Mouse (Mus musculus) testis, postnatal 10 days (tissue): ENCODE results near the gene Dok3.
A peak's percentile ranks its signal among the peaks of the same experiment; 100 is the strongest.

Experiments used
- DNase-seq: peaks from one replicate; pipeline ENCODE4 v3.0.0; 2021; ENCODE audit warnings: low spot score

Dok3 gene

GRCm38 (mm10) chr13:55540933-55541332, 11.8 kb upstream of the Dok3 start:
- no peak for DNase-seq

DNA sequence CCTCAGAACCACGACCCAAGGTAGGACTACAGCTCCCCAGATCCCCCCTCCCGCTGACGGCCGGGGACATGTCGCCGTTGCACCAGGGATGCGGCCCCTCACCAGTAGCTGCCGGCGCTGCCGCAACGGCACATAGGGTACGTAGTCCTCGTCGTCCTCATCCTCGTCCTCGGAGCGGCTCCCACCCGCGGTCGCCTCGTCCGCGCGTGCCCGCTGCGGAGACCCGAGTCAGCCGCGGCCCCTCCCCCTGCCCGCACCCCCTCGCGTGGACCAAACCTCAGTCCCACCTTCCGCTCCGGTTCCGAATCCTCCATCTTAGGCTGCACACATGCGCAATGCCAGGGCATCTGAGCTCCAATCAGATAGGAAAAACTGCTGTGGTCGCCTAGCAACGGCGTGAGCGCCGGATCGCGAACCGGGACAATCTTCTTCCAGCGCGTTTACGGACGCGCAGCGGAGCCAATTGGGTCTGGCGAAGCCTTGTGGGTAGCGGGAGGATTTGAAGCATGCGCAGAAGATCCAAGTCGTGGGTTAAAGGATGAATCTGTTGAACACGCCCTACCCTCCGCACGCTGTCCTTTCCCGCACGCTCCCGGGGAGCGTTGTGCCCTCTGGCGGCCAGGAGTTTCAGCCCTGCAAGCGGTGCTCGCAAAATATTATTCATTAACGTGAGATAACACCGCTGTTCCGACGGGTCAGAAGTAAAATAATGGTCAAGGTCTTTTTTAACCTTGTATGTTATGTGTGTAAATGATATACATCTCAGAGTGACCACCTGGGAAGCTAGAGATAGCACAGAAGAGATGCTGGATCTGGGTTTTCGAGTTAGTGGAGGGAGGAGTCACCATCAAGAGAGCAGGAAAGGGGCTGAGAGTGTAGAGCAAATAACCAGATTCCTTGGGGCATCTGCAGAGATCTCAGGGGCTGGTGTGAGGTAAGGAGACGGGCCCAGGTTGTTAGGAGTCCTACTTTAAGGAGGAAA, 7.4 kb upstream of the Dok3 start, which contains the start of gene Ddx41:
TSS of gene Ddx41 (minus strand) at position 465 of the 982 bp plus-strand sequence.
- DNase-seq: peak; percentile 97

DNA sequence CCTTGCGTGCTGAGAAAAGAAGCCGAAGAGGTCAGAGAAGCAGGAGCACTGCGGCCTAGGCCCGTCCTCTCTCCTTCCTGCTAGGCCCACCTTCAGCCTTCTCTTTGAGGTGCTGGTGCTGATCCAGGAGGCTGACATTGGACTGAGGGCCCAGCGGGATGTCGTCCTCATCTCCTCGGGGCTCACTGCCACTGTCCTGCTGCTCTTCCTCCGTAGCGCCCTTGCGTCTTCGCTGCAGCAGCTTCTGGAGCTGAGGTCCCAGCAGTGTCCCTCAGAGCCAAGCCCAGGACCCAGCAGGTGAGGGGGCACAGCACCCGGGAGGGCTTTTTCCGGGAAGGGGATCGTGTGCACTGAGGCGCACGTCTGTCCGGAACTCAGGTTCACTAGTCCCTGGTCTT, 6.7 kb upstream of the Dok3 start:
- DNase-seq: no peak

DNA sequence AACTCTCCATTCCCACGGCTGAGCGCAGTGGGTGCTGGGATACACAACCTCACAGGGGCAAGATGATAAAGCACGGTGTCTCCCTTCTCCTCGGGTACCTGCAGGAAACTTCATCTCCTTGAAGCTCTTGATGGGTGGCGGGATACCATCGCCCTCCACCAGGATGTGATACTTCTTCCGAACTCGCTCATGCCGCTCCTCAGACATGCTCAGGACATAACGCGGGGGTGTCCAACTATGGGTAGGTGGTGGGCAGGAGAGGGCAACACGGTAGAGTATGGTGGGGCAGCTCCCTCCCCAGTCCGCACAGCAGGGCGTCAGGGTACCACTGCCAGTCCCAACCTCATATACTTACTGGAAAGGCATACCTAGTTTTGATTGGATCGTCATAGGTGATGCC, 6.1 kb upstream of the Dok3 start:
- no peak for DNase-seq

GRCm38 (mm10) chr13:55527834-55528772, 993 bp downstream of the Dok3 start:
- no peak for DNase-seq

DNA sequence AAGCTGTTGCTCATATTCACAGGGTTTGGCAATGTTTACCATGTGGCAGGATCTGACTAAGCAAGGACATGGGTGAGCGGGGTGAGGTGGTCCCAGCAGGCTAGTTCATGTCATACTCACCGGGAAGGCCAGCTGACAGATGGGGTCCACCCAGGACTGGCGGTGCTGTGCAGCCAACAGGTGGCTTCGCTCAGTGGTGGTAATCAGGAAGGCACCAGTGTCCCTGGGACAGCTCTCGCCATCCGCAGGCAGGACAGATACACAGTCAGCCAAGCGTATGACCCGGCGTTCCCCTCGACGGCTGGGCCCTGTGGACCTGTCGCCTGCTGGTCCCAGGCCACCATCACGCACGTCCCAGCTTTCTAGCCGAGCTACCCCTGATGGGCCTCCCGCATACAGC, 1.9 kb downstream of the Dok3 start:
- no peak for DNase-seq

- no peak for DNase-seq
These were observed 3.2 kb downstream of the Dok3 start for GRCm38 (mm10) chr13:55525733-55526553.

- DNase-seq: no peak
These were observed 5.0 kb downstream of the Dok3 start for GRCm38 (mm10) chr13:55523951-55524600.

DNA sequence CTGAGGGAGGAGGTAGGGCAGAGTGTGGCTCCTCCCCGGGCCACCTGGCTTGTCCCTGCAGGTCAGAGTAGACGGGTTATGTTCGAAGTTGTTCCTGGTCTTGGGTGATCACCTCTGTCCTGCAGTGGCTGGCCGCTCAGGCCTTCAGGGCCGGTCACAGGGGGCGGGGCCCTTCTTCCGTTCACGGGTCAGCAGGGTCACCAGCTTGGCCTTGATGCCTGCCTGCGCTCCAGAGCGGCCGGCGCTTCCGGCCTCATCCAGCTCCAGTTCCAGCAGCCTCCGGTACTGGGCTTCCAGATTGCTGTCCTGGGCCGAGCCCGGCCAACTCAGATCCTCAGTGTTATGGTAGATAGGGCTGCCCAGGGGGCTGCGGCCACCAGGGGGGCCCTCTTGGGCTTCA, 5.8 kb downstream of the Dok3 start:
- peak; percentile 75 for DNase-seq

- peak; percentile 41 for DNase-seq
These were observed 6.4 kb downstream of the Dok3 start for GRCm38 (mm10) chr13:55522730-55523129.

- no peak for DNase-seq
These were observed 9.5 kb downstream of the Dok3 start for GRCm38 (mm10) chr13:55519606-55520005.

DNA sequence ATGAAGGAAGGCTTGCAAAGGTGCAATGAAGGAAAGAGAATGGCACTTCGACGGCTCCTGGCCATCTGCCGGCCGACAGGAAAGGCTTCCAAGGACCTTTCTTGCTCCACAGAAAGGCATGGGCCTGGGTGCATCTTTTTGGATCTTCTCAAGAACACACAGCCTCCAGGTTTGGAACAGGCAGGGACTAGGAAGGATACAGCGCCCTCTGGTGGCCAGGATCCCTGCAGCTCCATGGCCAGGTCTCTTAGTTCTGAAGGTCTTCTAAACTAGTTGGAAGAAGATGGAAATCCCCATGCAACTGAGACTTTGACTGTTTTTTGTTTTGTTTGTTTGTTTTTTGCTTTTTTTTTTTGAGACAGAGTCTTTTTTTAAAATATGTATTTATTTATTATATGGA, 12.1 kb downstream of the Dok3 start:
- DNase-seq: peak; percentile 97

- no peak for DNase-seq
These were observed 15.3 kb downstream of the Dok3 start for GRCm38 (mm10) chr13:55513828-55514227.

GRCm38 (mm10) chr13:55513111-55513748, 15.9 kb downstream of the Dok3 start, which contains the start of gene Pdlim7:
Gene Pdlim7, minus strand, starts transcription at chr13:55513676.
- DNase-seq: peak; percentile 96

- DNase-seq: peak; percentile 70
These were observed 16.6 kb downstream of the Dok3 start for GRCm38 (mm10) chr13:55512379-55513031.

- DNase-seq: no peak
These were observed 17.6 kb downstream of the Dok3 start for GRCm38 (mm10) chr13:55511492-55511861.

- peak; percentile 82 for DNase-seq
These were observed 18.2 kb downstream of the Dok3 start for GRCm38 (mm10) chr13:55510668-55511491.

GRCm38 (mm10) chr13:55510332-55510667, 18.8 kb downstream of the Dok3 start:
- no peak for DNase-seq

- no peak for DNase-seq
These were observed 20.6 kb downstream of the Dok3 start for GRCm38 (mm10) chr13:55508531-55508930.
